Mouse (Mus musculus) T-cell, adult 2 months (primary cell): ENCODE measurements around the gene Olfr1252.

Experiments
- DNase-seq: peaks from one replicate; pipeline ENCODE4 v3.0.0; 2022; ENCODE audit warnings: low spot score

Gene Olfr1252

DNA sequence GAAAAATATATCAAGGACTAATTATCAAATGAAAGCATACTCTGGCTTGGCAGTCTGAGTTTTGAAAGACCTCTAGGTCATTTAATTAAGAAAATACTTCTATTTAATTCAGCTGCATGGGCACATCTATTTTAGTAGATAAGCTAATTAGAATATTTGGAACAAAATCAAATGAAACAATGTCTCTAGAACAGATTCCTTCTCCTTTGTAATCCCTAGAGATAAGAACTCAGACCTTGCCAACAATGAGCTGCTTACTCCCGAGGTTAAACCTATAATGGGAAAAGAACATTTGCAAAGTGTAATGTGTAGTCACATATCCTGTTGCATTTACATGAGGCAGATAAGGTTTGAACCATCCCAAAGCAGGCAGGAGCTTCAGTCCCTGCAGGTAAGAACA, at the start of gene Olfr1252:
Olfr1252 (minus strand) TSS at position 101 of the 400 bp plus-strand sequence.
- no peak for DNase-seq

DNA sequence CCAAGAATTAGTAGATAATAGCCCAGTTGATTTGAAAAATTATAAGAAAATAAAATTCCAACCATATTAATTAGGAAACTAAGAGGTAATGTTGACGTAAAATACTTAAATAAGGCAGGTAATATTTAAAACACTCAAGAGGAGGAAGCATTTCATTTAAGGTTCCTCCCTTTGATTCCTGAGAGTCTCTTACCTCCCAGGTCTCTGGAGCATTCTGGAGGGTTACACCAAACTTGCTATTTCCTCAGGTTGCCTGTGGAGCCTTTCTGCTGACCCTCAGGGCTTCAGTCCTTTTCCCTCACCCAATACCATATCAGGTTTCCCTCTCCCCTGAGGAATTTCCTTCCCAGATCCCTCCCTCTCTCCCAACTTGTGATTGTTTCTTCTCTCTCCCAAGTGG, 32.2 kb upstream of the Olfr1252 start, which contains the start of gene Olfr1253:
Olfr1253 (minus strand) TSS at position 101 of the 400 bp plus-strand sequence.
- no peak for DNase-seq

DNA sequence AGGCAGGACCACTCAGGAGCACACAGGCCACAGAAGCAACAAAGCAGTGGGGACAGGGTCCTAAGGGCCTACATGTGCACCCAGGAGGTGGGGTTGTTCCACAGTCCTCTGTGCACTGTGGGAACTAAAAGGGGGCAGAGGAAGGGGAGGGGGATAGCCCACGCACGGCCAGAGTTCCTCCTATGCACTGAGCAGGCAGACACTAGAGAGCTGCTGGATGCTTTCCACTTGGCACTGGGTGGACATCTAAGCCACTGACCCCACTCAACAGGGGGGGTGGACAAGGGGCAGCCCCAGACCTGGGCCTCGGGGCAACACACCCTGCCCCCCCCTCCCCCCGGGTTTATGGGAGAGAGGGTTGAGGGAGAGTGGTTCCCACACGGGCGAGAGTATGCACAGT, 32.8 kb downstream of the Olfr1252 start:
- no peak for DNase-seq

DNA sequence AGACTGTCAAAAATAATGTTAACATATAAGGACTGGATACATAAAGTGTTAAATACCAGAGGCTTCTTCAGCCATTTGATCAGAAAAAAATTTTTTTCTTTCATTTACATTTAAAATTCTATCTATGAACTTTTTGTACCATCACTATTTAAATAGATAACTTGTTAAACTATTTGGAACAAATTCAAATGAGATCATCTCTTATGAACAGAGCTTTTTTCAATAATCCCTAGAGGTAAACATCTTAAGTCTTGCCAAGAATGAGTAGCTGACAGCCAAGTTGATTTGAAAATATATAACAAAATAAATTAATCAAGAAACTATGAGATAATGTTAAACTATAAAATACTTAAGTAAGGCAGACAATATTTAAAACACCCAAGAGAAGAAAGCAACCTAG, 53.0 kb downstream of the Olfr1252 start, which contains the start of gene Olfr1251:
Olfr1251 (minus strand) TSS at position 101 of the 400 bp plus-strand sequence.
- DNase-seq, result no peak
